Mouse (Mus musculus) C2C12 (cell line): ENCODE measurements around the gene Gzmf.

Experiments used
- CEBPB ChIP-seq: IDR thresholded peaks from one replicate; pipeline ENCODE4 v1.6.1; 2011; ENCODE audit warnings: low read depth, mild to moderate bottlenecking, control low read depth, moderate library complexity
- CTCF ChIP-seq: IDR thresholded peaks from one replicate; pipeline ENCODE4 v1.5.1; 2011; ENCODE audit not compliant: control insufficient read depth, insufficient read depth, insufficient read length
- FOSL1 ChIP-seq: IDR thresholded peaks from one replicate; pipeline ENCODE4 v1.8.0; 2011; ENCODE audit warnings: mild to moderate bottlenecking, low read length; ENCODE audit not compliant: poor library complexity, insufficient read depth, severe bottlenecking
- MAX ChIP-seq: IDR thresholded peaks from one replicate; pipeline ENCODE4 v1.6.1; 2011; ENCODE audit warnings: mild to moderate bottlenecking, control low read depth
- MYOD1 ChIP-seq: IDR thresholded peaks from one replicate; pipeline ENCODE4 v1.6.1; 2011; ENCODE audit warnings: low read depth; ENCODE audit not compliant: control insufficient read depth, insufficient read length
- MYOG ChIP-seq: IDR thresholded peaks from one replicate; pipeline ENCODE4 v1.6.1; 2011; ENCODE audit not compliant: control insufficient read depth, insufficient read length; ENCODE audit errors: extremely low read depth
- USF1 ChIP-seq: IDR thresholded peaks from one replicate; pipeline ENCODE4 v1.6.1; 2011; ENCODE audit warnings: low read depth, mild to moderate bottlenecking, control low read depth, moderate library complexity

DNA sequence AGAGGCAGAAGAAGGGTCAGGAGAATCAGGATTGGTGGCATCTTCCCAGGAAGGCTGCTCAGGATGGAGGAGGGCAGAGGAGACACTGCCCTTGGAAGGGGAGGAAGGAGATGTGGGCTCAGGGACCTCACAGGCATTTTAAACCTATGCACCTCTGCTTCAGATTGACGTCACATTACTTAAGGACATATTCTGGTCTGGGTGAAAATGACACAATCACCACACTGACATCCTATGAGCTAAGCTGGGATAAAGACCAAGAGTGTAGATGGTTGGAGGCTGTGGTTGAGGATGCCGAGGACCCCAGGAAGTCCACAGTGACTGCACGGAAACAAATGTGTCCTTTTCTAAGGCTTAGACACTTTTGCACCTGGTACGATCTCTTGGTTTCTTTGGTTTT lies at the start of gene Gzmf:
- TF ChIP-seq CTCF (no peak), MYOG (no peak), MAX (no peak), FOSL1 (no peak), USF1 (no peak), MYOD1 (no peak), CEBPB (no peak)
